Mouse (Mus musculus) heart, adult 9 months (tissue): ENCODE results near the gene Gm7876.
"Not testable (repeated sequence)": the region's sequence is repeated elsewhere in the genome, so short reads cannot be mapped to it uniquely, and the experiment has no call there.

Experiments used
- DNase-seq, 2 experiments: peaks; one replicate each; pipeline ENCODE4 v3.0.0; 2022; ENCODE audit warnings: low spot score in 2 of 2

Gene Gm7876

DNA sequence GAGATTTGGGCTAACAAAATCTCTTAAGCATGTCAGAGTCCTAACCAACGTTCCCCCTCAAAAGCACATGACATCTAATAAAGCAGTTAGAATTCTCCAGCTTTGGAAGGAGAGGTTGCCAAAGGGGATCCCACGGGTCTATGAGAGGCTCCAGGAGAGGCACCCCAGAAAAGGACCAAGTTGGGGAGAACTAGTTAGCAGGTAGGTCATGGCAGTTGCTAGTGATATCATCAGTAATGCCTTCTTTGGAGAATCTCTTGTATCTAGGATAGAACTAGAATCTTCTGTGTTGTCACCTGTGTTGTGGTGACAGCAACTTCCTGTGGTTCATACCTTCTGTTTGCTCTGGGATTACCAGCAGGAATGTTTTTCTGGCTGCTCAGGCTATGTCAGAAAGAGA lies at the start of gene Gm7876:
TSS of gene Gm7876 (plus strand) at position 301 of the 400 bp plus-strand sequence.
- not testable (repeated sequence) for DNase-seq

DNA sequence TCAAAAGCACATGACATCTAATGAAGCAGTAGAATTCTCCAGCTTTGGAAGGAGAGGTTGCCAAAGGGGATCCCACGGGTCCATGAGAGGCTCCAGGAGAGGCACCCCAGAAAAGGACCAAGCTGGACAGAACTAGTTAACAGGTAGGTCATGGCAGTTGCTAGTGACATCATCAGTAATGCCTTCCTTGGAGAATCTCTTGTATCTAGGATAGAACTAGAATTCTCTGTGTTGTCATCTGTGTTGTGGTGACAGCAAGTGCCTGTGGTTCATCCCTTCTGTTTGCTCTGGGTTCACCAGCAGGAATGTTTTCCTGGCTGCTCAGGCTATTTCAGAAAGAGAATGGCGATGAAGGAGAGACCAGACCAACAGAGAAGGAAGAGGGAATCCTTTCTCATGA lies 45.1 kb upstream of the Gm7876 start, which contains the start of gene Gm3239:
TSS of gene Gm3239 (plus strand) at position 301 of the 400 bp plus-strand sequence.
- not testable (repeated sequence) for DNase-seq

DNA sequence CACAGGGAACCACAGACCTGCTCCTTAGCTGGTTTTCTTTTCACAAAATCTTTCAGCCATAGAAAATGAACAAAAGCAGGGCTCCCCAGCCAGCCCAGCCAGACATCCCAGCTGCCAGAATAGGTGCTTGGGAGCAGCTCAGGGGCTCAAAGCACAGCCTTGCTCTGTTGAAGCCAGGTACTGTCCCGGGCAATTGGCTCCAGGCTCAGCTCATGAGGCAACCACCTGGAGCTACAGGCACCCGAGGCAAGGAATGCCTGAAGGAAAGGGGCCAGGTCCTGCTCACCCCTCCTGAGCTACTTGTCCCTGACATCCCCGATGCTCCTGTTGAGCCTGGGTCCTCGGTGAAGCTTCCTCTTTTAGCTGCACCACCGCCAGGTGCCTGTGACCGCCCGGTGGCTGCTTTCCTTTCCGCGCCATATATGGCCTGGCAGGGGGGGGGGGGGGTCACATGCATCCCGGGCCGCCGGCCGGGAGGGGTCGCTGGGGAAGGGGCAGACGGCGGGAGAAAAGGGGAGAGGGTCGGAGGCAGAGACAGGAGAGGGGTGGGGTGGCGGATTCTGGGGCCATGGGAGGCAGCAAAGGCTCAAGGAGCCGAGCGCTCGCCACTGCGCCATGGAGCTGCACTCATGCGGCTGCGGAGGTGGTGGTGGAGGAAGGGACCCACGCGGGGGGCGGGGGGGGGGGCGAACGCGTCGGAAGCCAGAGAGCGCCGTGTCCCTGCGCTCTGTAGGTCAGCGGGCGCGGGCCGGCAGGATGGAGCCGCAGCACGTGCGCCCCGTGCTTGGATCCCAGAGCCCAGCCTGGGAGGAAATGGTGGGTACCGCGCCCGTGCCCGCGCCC lies 17.2 kb downstream of the Gm7876 start, which contains the start of gene Gm3252:
TSS of gene Gm3252 (plus strand) at position 738 of the 843 bp plus-strand sequence.
- not testable (repeated sequence) for DNase-seq
